Mouse (Mus musculus) forebrain, embryonic 10.5 days (tissue): ENCODE measurements at regions not wholly inside any gene's neighbourhood (a gene's known extent, or its start where the extent isn't known, plus 50 kb on each side); places are given as distances from the start of the nearest gene placed in this dataset. TPM values are rescaled to one million over a fixed set of nuclear protein-coding genes. Genes with fewer than 3 reads are reported as not detected.
"Not testable (repeated sequence)": the region's sequence is repeated elsewhere in the genome, so short reads cannot be mapped to it uniquely, and the experiment has no call there.

Experiments
- DNase-seq: peaks from one replicate; pipeline ENCODE4 v3.0.0-alpha.2; 2017; ENCODE audit warnings: low spot score; ENCODE audit errors: extremely low spot score
- H3K27ac ChIP-seq: fragments of 300-500 bp; sonication (generic); 2 replicates; pipeline ENCODE4 v1.5.1; 2016; ENCODE audit warnings: mild to moderate bottlenecking
- H3K27me3 ChIP-seq: fragments of 300-500 bp; sonication (generic); 2 replicates; pipeline ENCODE4 v1.6.1; 2016; ENCODE audit warnings: mild to moderate bottlenecking; ENCODE audit not compliant: poor library complexity, severe bottlenecking
- H3K36me3 ChIP-seq: fragments of 300-500 bp; sonication (generic); replicated peaks from 2 replicates; pipeline ENCODE4 v1.6.1; 2016; ENCODE audit warnings: mild to moderate bottlenecking, moderate library complexity
- H3K4me1 ChIP-seq: fragments of 300-500 bp; sonication (generic); 2 replicates; pipeline ENCODE4 v1.6.1; 2016
- H3K4me3 ChIP-seq: fragments of 300-500 bp; sonication (generic); 2 replicates; pipeline ENCODE4 v1.5.1; 2016; ENCODE audit warnings: mild to moderate bottlenecking, moderate library complexity
- H3K9me3 ChIP-seq: fragments of 300-500 bp; sonication (generic); 2 replicates; pipeline ENCODE4 v1.6.1; 2016; ENCODE audit warnings: mild to moderate bottlenecking, moderate library complexity
- WGBS: fragments of 180-500 bp; shearing (Covaris S2); methylation state at CpG from one replicate; pipeline ENCODE4 v1.1.7; 2016; 5-methylcytosine and 5-hydroxymethylcytosine counted together
- microRNA-seq: library from miRNA; unstranded; fragments of <30 nt; microRNA quantifications from one replicate; pipeline ENCODE4, GENCODE M21; 2017

- Histone ChIP-seq H3K4me3 (no peak overlapping the region), H3K27ac (no peak overlapping the region), H3K4me1 (no peaks in the 10 kb centered on the region), H3K27me3 (no peaks in the 10 kb centered on the region), H3K36me3 (no peaks in the 10 kb centered on the region), H3K9me3 (no peaks in the 10 kb centered on the region)
- no peak for DNase-seq
These were observed 1642.1 kb upstream of the Cdh6 start for GRCm38 (mm10) chr15:14815556-14815955.

DNA sequence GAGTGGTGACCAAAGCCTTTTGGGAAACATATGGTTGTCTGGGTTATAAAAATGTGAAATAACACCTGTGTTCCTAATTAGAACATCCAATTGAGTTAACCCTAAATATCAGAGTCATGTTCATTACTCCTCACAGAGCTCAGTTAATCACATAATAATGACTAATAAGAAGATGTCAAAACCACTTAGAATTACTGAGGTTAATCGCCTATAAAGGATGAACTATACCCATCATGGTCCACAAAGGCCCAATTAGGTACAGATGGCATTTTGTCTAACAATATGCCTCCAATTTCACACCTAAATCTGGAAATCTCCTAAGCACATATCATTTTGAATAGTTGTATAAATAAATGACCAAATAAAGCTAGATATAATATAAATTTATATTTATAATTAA is 1633.4 kb upstream of the Cdh6 start:
- Histone ChIP-seq H3K27me3 (no peaks in the 10 kb centered on the region), H3K9me3 (no peaks in the 10 kb centered on the region), H3K36me3 (no peaks in the 10 kb centered on the region), H3K4me1 (no peaks in the 10 kb centered on the region), H3K27ac (no peak overlapping the region), H3K4me3 (no peak overlapping the region)
- no peak for DNase-seq
- WGBS = 76% methylated on average over 1 of the region's 1 CpGs

- Histone ChIP-seq H3K9me3 (peaks cover under 1% of the 10 kb centered on the region; the same call in 1 of the 2 replicates), H3K4me1 (no peaks in the 10 kb centered on the region), H3K4me3 (no peak overlapping the region), H3K36me3 (no peaks in the 10 kb centered on the region), H3K27me3 (no peaks in the 10 kb centered on the region), H3K27ac (no peak overlapping the region)
- DNase-seq = no peak
- 83% methylated on average over 2 of the region's 2 CpGs for WGBS
These were observed 1621.7 kb upstream of the Cdh6 start for GRCm38 (mm10) chr15:14795221-14795620.

- WGBS = 90% methylated on average over 2 of the region's 2 CpGs
- H3K36me3 ChIP-seq = no peaks in the 10 kb centered on the region
- no peaks in the 10 kb centered on the region for H3K4me1 ChIP-seq
- no peak for DNase-seq
- no peaks in the 10 kb centered on the region for H3K9me3 ChIP-seq
- no peaks in the 10 kb centered on the region for H3K27me3 ChIP-seq
- no peak overlapping the region for H3K4me3 ChIP-seq
- H3K27ac ChIP-seq = no peak overlapping the region
These were observed 1607.3 kb upstream of the Cdh6 start for GRCm38 (mm10) chr15:14780727-14781126.

DNA sequence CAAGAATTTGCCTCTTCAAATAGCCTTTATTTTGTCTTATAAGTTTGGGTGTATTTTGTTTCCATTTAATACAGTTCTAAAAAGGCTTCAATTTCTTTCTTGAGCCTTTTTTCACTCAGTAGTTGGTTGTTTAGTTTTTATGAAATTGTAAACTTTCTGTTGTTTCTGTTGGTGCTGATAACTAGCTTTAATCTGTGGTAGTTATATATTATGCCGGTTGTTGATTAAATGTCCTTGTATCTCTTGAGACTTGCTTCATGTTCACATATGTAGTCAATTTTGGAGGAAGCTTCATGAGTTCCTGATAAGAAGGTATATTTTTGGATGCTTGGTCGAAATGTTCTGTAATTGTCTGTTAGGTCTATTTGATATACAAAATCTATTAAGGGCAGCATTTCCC is 1568.3 kb upstream of the Cdh6 start:
- no peaks in the 10 kb centered on the region for H3K36me3 ChIP-seq
- H3K9me3 ChIP-seq = no peaks in the 10 kb centered on the region
- no peak overlapping the region for H3K27ac ChIP-seq
- no peaks in the 10 kb centered on the region for H3K27me3 ChIP-seq
- no peak for DNase-seq
- H3K4me1 ChIP-seq = no peaks in the 10 kb centered on the region
- 84% methylated on average over 2 of the region's 2 CpGs for WGBS
- no peak overlapping the region for H3K4me3 ChIP-seq

- H3K27ac ChIP-seq, H3K27me3 ChIP-seq, H3K36me3 ChIP-seq, H3K9me3 ChIP-seq, DNase-seq, H3K4me3 ChIP-seq, H3K4me1 ChIP-seq: not testable (repeated sequence)
- WGBS = 94% methylated on average over 2 of the region's 2 CpGs
These were observed 1524.5 kb upstream of the Cdh6 start for GRCm38 (mm10) chr15:14697925-14698324.

DNA sequence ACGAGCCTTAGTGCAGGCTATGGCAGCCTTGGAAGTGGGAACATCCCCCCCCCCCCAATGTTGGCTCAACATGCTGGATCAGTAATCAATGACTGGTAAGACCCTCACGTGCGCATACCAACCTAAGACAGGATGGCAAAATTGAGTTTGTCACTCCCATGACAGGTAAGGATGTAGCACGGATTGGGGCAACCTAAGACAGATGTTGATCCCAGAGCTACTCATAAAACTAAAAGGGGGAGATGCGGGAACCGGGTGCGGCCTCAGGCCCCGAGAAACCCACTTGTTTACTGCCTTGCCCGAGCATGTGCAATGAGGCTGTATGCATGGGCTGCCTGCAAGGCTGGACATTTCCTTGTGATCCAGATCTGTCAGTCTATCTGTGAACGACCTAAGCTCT is 1523.0 kb upstream of the Cdh6 start:
- Histone ChIP-seq H3K36me3 (no peaks in the 10 kb centered on the region), H3K27me3 (no peaks in the 10 kb centered on the region), H3K4me1 (no peaks in the 10 kb centered on the region), H3K9me3 (peaks cover 8% of the 10 kb centered on the region; the same call in 1 of the 2 replicates), H3K4me3 (no peak overlapping the region), H3K27ac (no peak overlapping the region)
- DNase-seq = no peak
- WGBS = 90% methylated on average over 10 of the region's 10 CpGs

GRCm38 (mm10) chr15:14689141-14689540 is 1515.7 kb upstream of the Cdh6 start:
- Histone ChIP-seq H3K27me3 (no peaks in the 10 kb centered on the region), H3K36me3 (no peaks in the 10 kb centered on the region), H3K4me3 (no peak overlapping the region), H3K4me1 (no peaks in the 10 kb centered on the region), H3K9me3 (no peaks in the 10 kb centered on the region), H3K27ac (no peak overlapping the region)
- DNase-seq = no peak
- 89% methylated on average over 2 of the region's 2 CpGs for WGBS

DNA sequence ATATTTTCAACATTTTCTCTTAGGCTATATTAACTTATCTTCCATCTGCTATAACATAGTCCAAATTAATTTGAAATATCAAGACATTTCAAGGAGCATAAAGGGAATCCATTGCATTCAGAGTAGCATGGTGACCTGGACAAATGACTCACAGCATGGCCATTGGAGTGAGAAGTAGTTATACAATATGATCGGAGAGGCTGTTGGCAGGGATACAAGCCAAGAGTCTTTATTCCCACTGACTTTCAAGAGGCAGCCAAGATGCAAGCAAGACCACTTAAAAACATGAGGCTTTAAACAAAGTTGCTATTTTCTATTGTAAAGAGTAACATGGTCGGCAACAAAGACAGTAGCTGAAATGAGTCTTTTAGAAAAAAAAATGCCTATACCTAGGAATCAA is 1468.8 kb upstream of the Cdh6 start:
- Histone ChIP-seq H3K9me3 (no peaks in the 10 kb centered on the region), H3K36me3 (no peaks in the 10 kb centered on the region), H3K4me1 (no peaks in the 10 kb centered on the region), H3K27me3 (no peaks in the 10 kb centered on the region), H3K27ac (no peak overlapping the region), H3K4me3 (no peak overlapping the region)
- no peak for DNase-seq
- WGBS = 91% methylated on average over 2 of the region's 2 CpGs

GRCm38 (mm10) chr15:14628523-14628922 is 1455.0 kb upstream of the Cdh6 start:
- Histone ChIP-seq H3K27ac (no peak overlapping the region), H3K4me3 (no peak overlapping the region), H3K4me1 (no peaks in the 10 kb centered on the region), H3K36me3 (no peaks in the 10 kb centered on the region), H3K9me3 (no peaks in the 10 kb centered on the region), H3K27me3 (no peaks in the 10 kb centered on the region)
- DNase-seq = peak; percentile 16
- 50% methylated on average over 1 of the region's 1 CpGs for WGBS

DNA sequence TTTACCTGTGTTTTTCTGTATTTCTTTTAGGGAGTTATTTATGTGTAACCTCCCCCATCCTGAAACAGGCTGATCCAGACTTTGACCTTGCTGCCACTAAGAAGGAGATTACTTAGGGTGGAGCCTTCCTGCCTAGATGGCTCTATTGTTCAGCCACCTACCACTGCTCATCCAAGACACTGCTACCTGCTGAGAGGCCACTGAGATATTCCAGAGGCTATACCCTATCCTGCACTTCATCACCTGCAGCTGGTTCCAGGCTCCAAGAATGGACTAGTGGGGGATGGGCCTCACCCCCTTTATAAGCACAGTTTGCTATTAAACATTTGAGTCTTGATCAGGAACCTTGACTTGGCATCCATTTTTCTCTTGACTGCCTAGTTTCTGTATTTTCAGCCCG is 1433.2 kb upstream of the Cdh6 start:
- 84% methylated on average over 1 of the region's 1 CpGs for WGBS
- no peak overlapping the region for H3K27ac ChIP-seq

More for the DNA sequence above, 1433.2 kb upstream of the Cdh6 start:
- no peaks in the 10 kb centered on the region for H3K4me1 ChIP-seq
- DNase-seq = no peak
- H3K36me3 ChIP-seq = no peaks in the 10 kb centered on the region
- H3K9me3 ChIP-seq = no peaks in the 10 kb centered on the region
- no peak overlapping the region for H3K4me3 ChIP-seq
- no peaks in the 10 kb centered on the region for H3K27me3 ChIP-seq

Small RNA genes in the stretch of these regions (microRNA-seq; reads per million reads assigned to microRNA genes)
- gene Gm24080 = not detected
